Mouse (Mus musculus) forebrain, embryonic 12.5 days (tissue): ENCODE results near the gene Acss2. TPM values are rescaled to one million over a fixed set of nuclear protein-coding genes. Genes with fewer than 3 reads are reported as not detected.
A peak's percentile ranks its signal among the peaks of the same experiment; 100 is the strongest.

Experiments
- ATAC-seq: fragments of 200-750 bp; cut with Nextera tagmentation; 2 replicates; pipeline ENCODE4 v1.8.0; 2017; ENCODE audit warnings: moderate TSS enrichment; ENCODE audit not compliant: low FRiP score
- H3K27ac ChIP-seq: fragments of 300-500 bp; sonication (generic); 2 replicates; pipeline ENCODE4 v1.5.1; 2016; ENCODE audit warnings: mild to moderate bottlenecking
- H3K27me3 ChIP-seq: fragments of 300-500 bp; sonication (generic); 2 replicates; pipeline ENCODE4 v1.6.1; 2016; ENCODE audit warnings: mild to moderate bottlenecking
- H3K36me3 ChIP-seq: fragments of 300-500 bp; sonication (generic); replicated peaks from 2 replicates; pipeline ENCODE4 v1.6.1; 2016; ENCODE audit warnings: mild to moderate bottlenecking
- H3K4me1 ChIP-seq: fragments of 300-500 bp; sonication (generic); 2 replicates; pipeline ENCODE4 v1.6.1; 2016
- H3K4me2 ChIP-seq: fragments of 300-500 bp; sonication (generic); 2 replicates; pipeline ENCODE4 v1.6.1; 2016; ENCODE audit warnings: mild to moderate bottlenecking, moderate library complexity
- H3K4me3 ChIP-seq: fragments of 300-500 bp; sonication (generic); replicated peaks from 2 replicates; pipeline ENCODE4 v1.5.1; 2016; ENCODE audit warnings: mild to moderate bottlenecking
- H3K9ac ChIP-seq: fragments of 300-500 bp; sonication (generic); 2 replicates; pipeline ENCODE4 v1.6.1; 2016; ENCODE audit warnings: mild to moderate bottlenecking
- H3K9me3 ChIP-seq: fragments of 300-500 bp; sonication (generic); 2 replicates; pipeline ENCODE4 v1.6.1; 2016
- WGBS: fragments of 180-500 bp; shearing (Covaris S2); methylation state at CpG from one replicate; pipeline ENCODE4 v1.1.7; 2016; 5-methylcytosine and 5-hydroxymethylcytosine counted together
- polyA plus RNA-seq: library from polyadenylated mRNA; unstranded; fragments of >200 nt; fragmentation: Nextera tagmentation; extraction: Ambion mirVana; gene quantifications from 2 replicates; pipeline ENCODE4 v1.2.1, GENCODE M21; 2016

The Acss2 gene
- 22.5 and 22.9 TPM in 2 replicates for polyA plus RNA-seq

DNA sequence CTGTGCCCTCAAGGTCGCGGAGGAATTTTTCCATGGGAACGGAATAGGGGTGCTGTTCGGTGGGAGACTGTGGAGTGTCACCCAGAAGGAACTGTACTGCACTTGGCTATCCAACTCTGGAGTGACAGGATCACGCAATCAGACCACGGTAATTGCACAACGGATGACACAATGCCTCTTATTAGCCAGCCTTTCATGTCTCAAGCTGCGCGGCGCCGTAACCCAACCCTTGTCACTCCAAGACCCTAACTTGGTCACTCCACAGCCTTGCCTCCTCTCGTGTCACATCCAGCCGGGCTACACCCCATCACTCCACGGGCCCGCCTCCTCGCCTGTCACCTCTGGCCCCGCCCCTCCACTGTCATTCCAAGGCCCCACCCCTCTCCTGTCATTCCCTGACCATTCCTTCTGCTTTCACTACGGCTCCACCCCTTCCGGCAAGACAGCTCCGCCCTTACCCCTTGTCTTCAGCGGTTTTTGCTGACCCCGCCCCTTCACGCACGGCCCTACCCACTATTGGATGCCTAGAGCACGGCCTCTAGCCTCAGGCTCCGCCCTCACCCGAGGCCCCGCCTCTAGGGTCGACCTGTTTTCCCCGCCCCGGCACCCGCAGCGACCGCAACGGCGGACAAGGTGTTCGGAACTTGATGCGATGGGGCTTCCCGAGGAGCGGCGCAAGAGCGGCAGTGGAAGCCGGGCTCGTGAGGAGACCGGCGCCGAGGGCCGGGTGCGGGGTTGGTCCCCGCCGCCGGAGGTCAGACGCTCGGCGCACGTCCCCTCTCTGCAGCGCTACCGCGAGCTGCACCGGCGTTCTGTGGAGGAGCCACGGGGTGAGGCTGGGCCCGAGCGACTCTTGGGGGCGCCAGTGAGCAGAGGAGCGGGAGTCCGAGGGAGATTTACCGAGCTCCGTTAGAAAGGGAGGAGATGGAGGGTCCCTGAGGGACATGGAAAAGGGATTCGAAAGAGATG is at the start of gene Acss2, which contains the start of gene Ggt7:
TSS of gene Acss2 (plus strand) at position 494 of the 969 bp plus-strand sequence.
TSS of gene Ggt7 (minus strand) at position 783 of the 969 bp plus-strand sequence.
- peak within 1 kb of the TSS; percentile 64 for H3K9ac ChIP-seq
- H3K4me2 ChIP-seq = peak within 1 kb of the TSS; percentile 79
- peak within 1 kb of the TSS; percentile 67 for H3K4me3 ChIP-seq
- ATAC-seq = peak; percentile 98
- 3% methylated on average over 69 of the region's 70 CpGs for WGBS
- peak within 1 kb of the TSS; percentile 81 for H3K27ac ChIP-seq
- H3K36me3 ChIP-seq = no peaks in the 10 kb centered on the region
- H3K9me3 ChIP-seq = no peaks in the 10 kb centered on the region
- peaks cover 37% of the 10 kb centered on the region for H3K4me1 ChIP-seq
- H3K27me3 ChIP-seq = peaks cover 5% of the 10 kb centered on the region; the same call in 1 of the 2 replicates

DNA sequence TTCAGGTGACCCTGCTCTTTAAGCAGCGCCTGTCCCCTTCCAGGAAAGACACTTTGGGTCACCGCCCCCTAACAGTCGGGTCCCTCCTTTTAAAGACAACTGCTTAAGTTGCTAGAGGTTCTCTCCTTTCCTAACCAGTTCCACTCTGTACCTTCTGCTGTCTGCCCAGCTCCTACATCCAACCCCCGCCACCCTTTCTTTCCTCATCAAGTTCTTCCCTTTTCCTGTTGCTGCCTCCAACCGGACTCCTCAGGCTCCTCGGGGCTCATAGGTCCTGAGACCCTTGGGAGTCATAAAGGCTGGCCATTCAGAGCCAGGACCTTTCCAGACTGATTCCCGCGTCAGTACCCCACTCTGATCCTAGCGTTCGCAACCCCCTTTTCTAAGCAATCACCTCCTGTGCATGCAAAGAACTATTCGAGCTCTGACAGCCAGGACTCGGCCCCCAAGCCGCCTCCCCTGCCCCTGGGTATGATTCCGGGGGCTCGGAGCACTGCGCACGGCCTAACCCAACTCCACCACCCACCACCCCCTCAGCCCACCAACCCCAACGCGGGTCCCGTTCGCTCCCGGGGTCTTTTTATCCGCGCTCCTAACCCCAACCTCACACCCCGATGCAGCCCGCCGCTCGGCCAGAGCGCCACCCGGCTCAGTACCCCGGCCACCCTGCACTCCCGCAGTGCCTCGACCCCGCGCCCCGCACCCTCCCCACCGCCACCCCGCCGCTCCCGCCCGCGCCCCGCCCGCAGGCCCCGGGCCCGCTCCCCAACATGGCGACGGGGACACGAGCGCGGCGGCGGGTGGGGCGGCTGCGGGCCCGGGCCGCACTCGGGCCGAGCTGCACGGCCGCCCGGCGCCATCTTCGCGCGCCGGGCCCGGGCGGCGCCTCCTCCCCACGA is 44.8 kb upstream of the Acss2 start:
- Histone ChIP-seq H3K4me2 (peak overlapping the region; percentile 88), H3K4me3 (peak overlapping the region; percentile 95), H3K9me3 (no peaks in the 10 kb centered on the region), H3K27ac (peak overlapping the region; percentile 89), H3K9ac (peak overlapping the region; percentile 99), H3K36me3 (no peaks in the 10 kb centered on the region), H3K27me3 (no peaks in the 10 kb centered on the region), H3K4me1 (peaks cover 26% of the 10 kb centered on the region)
- ATAC-seq = peak; percentile 75
- WGBS = under 1% methylated on average over 63 of the region's 71 CpGs

DNA sequence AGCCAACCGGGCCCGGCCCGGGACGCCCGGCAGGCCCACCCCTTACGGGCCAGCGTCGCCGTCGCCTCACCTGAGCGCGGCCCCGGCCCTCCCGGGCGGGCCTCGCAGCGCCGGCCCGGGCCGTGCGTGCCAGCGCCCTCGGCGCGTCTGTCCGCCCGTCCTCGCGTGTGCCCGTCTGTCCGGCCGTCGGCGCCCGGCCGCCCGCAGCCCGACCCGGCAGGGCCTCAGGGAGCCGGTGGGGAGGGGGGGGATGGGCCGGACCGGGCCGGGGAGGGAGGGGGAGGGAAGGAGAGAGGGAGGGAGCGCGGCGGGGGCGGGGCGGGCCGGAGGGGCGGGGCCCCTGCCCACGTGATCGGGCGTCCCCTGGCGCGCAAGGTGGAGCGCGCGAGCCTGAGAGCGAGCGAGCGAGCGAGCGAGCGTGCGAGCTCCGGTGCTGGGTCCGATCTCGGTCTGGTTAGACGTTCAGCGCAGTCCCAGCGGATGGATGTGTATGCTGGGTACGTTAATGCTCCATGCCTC is 44.1 kb upstream of the Acss2 start, which contains the start of gene Ncoa6:
TSS of gene Ncoa6 (minus strand) at position 325 of the 519 bp plus-strand sequence.
- Histone ChIP-seq H3K4me2 (peak within 1 kb of the TSS; percentile 88), H3K36me3 (no peaks in the 10 kb centered on the region), H3K9ac (peak within 1 kb of the TSS; percentile 99), H3K4me3 (peak within 1 kb of the TSS; percentile 95), H3K4me1 (peaks cover 26% of the 10 kb centered on the region), H3K27ac (peak within 1 kb of the TSS; percentile 89), H3K27me3 (no peaks in the 10 kb centered on the region), H3K9me3 (no peaks in the 10 kb centered on the region)
- peak; percentile 89 for ATAC-seq
- under 1% methylated on average over 27 of the region's 72 CpGs for WGBS

DNA sequence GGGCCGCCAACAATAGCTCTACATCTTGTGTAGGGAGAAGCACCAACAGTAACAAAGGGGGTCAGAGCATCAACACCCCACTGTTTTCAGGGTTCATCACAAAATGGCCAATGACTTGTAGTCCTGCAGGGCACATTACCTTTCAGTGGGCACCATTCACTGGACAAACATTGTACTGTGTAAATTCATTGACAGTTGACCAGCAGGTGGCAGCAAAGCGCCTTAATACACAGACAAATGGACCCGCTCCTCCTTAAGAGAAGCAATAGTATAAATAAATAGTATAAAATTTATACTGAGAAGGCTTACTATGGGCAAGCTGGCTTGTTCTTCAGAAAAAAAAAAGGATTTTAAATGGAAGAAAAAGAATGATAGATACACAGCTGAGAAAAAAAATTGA is 35.7 kb upstream of the Acss2 start:
- 39% methylated on average over 3 of the region's 3 CpGs for WGBS

GRCm38 (mm10) chr2:155490998-155491397 is 26.8 kb upstream of the Acss2 start:
- no peak overlapping the region for H3K4me3 ChIP-seq
- peaks cover 24% of the 10 kb centered on the region for H3K36me3 ChIP-seq
- H3K27me3 ChIP-seq = no peaks in the 10 kb centered on the region
- H3K9ac ChIP-seq = no peak overlapping the region
- no peaks in the 10 kb centered on the region for H3K4me1 ChIP-seq
- ATAC-seq = no peak
- no peaks in the 10 kb centered on the region for H3K9me3 ChIP-seq
- no peak overlapping the region for H3K27ac ChIP-seq
- H3K4me2 ChIP-seq = no peak overlapping the region
- WGBS = 93% methylated on average over 6 of the region's 6 CpGs

More for the DNA sequence above, 35.7 kb upstream of the Acss2 start:
- H3K9ac ChIP-seq = no peak overlapping the region
- H3K36me3 ChIP-seq = no peaks in the 10 kb centered on the region
- H3K4me3 ChIP-seq = no peak overlapping the region
- ATAC-seq = no peak
- H3K4me1 ChIP-seq = no peaks in the 10 kb centered on the region
- no peak overlapping the region for H3K27ac ChIP-seq
- no peak overlapping the region for H3K4me2 ChIP-seq
- no peaks in the 10 kb centered on the region for H3K9me3 ChIP-seq
- no peaks in the 10 kb centered on the region for H3K27me3 ChIP-seq

GRCm38 (mm10) chr2:155502596-155502995 is 15.2 kb upstream of the Acss2 start:
- 92% methylated on average over 7 of the region's 7 CpGs for WGBS
- Histone ChIP-seq H3K4me2 (no peak overlapping the region), H3K4me3 (no peak overlapping the region), H3K9ac (no peak overlapping the region), H3K27me3 (no peaks in the 10 kb centered on the region), H3K4me1 (peaks cover 12% of the 10 kb centered on the region), H3K27ac (no peak overlapping the region), H3K36me3 (peaks cover 23% of the 10 kb centered on the region), H3K9me3 (no peaks in the 10 kb centered on the region)
- no peak for ATAC-seq

- 0 out of 2 replicates have a peak overlapping the region, but pooled peaks have one; percentile 32 for H3K27ac ChIP-seq
- WGBS = 61% methylated on average over 13 of the region's 13 CpGs
- ATAC-seq = no peak
Measured at GRCm38 (mm10) chr2:155504440-155505355, 13.1 kb upstream of the Acss2 start.

GRCm38 (mm10) chr2:155505811-155506210 is 11.9 kb upstream of the Acss2 start:
- 89% methylated on average over 9 of the region's 9 CpGs for WGBS
- Histone ChIP-seq H3K9ac (no peak overlapping the region), H3K4me2 (no peak overlapping the region), H3K4me1 (peaks cover 18% of the 10 kb centered on the region), H3K9me3 (no peaks in the 10 kb centered on the region), H3K27me3 (no peaks in the 10 kb centered on the region), H3K4me3 (no peak overlapping the region), H3K27ac (no peak overlapping the region), H3K36me3 (peaks cover 13% of the 10 kb centered on the region)
- ATAC-seq = no peak

More at GRCm38 (mm10) chr2:155504440-155505355, 13.1 kb upstream of the Acss2 start:
- H3K4me2 ChIP-seq = no peak overlapping the region
- no peaks in the 10 kb centered on the region for H3K27me3 ChIP-seq
- H3K9ac ChIP-seq = 0 out of 2 replicates have a peak overlapping the region, but pooled peaks have one; percentile 12
- H3K4me3 ChIP-seq = no peak overlapping the region
- H3K4me1 ChIP-seq = peaks cover 18% of the 10 kb centered on the region
- no peaks in the 10 kb centered on the region for H3K9me3 ChIP-seq
- H3K36me3 ChIP-seq = peaks cover 13% of the 10 kb centered on the region

- peaks cover 3% of the 10 kb centered on the region; the same call in 1 of the 2 replicates for H3K36me3 ChIP-seq
- H3K9ac ChIP-seq = no peak overlapping the region
- H3K27me3 ChIP-seq = no peaks in the 10 kb centered on the region
- H3K4me2 ChIP-seq = no peak overlapping the region
- no peak overlapping the region for H3K4me3 ChIP-seq
- no peak overlapping the region for H3K27ac ChIP-seq
- H3K9me3 ChIP-seq = no peaks in the 10 kb centered on the region
- ATAC-seq = no peak
- 73% methylated on average over 10 of the region's 10 CpGs for WGBS
- peaks cover 25% of the 10 kb centered on the region for H3K4me1 ChIP-seq
Measured at GRCm38 (mm10) chr2:155507721-155508470, 9.9 kb upstream of the Acss2 start.

DNA sequence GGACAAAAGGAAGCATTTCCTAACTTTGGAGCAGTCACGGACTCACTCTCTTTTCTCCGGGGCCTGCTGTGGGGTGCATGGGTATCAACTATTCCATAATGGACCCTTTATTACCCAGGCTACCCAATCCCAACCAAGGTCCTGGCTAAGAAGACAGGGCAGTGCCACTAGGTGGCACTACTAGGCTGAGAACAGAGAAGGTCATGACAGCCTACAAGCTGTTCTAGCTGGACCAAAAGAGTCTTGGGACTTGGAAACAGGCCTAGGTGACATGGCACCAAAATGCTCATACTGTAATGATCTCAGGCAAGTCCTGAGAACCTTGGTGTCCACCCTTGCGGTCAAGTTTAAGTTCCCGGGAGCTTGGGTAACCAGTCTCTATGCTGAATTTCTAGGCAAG is 5.3 kb upstream of the Acss2 start:
- no peak for ATAC-seq
- 72% methylated on average over 4 of the region's 4 CpGs for WGBS

More for the DNA sequence above, 5.3 kb upstream of the Acss2 start:
- Histone ChIP-seq H3K4me2 (no peak overlapping the region), H3K9me3 (no peaks in the 10 kb centered on the region), H3K27ac (no peak overlapping the region), H3K9ac (no peak overlapping the region), H3K27me3 (peaks cover 5% of the 10 kb centered on the region; the same call in 1 of the 2 replicates), H3K4me3 (no peak overlapping the region), H3K4me1 (peaks cover 41% of the 10 kb centered on the region), H3K36me3 (no peaks in the 10 kb centered on the region)
